Mouse (Mus musculus): ENCODE results near the gene Nfkbil1. TPM values are rescaled to one million over a fixed set of nuclear protein-coding genes. Genes with fewer than 3 reads are reported as not detected.

Nfkbil1 gene
- polyA plus RNA-seq, 3 experiments from 2014 or later = 1.7 to 3.3 (median 1.9) TPM

DNA sequence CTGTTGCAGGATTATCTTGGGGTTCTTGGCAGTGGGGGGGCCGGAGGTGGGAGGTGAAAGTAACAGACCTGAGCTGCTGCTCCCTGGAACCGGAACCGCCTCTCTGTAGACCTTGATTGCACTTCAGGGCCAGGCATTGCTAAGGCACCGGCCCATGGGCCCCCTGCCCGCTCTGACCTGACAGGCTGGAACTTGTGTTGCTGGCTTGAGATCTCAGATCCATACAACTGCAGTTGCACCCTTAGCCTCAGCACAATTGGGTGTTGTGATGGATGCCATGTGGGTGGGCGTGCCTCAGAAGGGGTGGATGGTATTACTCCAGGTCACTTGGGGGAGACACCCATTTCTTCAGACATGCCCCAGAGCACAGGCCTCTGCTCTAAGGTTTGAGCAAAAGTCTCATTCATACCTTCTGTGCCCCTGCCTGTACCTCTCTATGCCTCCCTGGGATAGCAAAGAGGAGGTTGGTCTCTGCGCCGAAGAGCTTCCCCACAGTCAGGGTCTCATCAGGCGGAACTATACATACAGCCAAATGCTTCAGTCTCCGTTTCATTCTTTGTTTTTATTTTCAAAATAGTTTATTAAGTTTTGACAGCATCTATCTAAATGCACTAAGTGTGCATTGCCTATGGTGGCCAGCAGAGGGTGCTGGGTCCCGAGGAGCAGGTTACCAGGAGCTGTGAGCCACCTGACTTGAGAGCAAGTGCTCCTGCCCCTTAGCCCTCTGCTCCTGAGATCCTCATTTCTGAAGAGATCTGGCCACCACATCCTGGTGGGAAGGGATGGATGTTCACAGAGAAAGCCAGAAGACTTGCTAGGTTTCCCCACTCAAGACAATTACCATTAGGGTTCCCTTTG is 18.9 kb upstream of the Nfkbil1 start:
- ATAC-seq = peak; percentile 32

GRCm38 (mm10) chr17:35253293-35254093 is 17.9 kb upstream of the Nfkbil1 start:
- ATAC-seq = no peak

GRCm38 (mm10) chr17:35252619-35253292 is 17.2 kb upstream of the Nfkbil1 start:
- no peak for ATAC-seq

- no peak for ATAC-seq
These were observed 16.4 kb upstream of the Nfkbil1 start for GRCm38 (mm10) chr17:35251981-35252380.

GRCm38 (mm10) chr17:35251162-35251719 is 15.6 kb upstream of the Nfkbil1 start:
- ATAC-seq = no peak

- ATAC-seq = no peak
These were observed 14.9 kb upstream of the Nfkbil1 start for GRCm38 (mm10) chr17:35250348-35251120.

DNA sequence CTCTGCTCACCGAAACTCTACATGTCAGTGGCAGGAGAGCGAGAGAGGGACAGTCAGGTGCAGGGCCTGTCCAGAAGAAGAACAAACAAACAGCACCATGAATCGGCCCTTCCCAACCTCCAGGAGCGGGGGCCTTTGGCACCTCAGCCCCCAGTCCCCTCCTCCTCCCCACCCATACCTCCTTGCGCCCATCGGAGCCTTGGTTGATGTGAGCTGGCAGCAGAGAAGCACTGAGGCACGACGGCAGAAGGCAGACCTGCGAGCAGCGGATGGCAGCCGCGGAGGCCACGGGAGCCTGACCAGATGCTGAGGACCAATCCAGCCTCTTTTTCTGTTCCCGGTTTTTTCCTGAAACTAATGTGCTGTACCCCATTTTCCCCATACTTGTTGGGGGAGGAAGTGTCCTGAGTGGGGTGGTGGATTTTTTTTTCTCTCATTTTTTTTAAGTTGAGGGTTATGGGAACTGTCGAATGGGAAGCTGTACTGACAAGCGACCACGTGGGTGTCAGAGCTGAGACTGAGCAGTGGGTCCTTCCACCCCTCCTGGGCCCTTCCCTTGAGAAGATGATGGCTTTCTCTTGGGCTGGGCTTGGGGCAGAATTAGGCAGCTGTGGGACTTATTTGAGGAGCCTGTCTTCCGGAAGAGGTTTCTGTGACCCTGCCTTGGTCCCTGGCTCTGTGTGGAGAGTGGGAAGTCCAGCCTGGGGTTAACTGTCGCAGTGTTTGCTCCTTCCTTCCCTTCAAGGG is 14.0 kb upstream of the Nfkbil1 start:
- ATAC-seq = no peak

GRCm38 (mm10) chr17:35248986-35249385 is 13.4 kb upstream of the Nfkbil1 start:
- ATAC-seq = no peak

GRCm38 (mm10) chr17:35247144-35247543 is 11.6 kb upstream of the Nfkbil1 start:
- ATAC-seq = no peak

DNA sequence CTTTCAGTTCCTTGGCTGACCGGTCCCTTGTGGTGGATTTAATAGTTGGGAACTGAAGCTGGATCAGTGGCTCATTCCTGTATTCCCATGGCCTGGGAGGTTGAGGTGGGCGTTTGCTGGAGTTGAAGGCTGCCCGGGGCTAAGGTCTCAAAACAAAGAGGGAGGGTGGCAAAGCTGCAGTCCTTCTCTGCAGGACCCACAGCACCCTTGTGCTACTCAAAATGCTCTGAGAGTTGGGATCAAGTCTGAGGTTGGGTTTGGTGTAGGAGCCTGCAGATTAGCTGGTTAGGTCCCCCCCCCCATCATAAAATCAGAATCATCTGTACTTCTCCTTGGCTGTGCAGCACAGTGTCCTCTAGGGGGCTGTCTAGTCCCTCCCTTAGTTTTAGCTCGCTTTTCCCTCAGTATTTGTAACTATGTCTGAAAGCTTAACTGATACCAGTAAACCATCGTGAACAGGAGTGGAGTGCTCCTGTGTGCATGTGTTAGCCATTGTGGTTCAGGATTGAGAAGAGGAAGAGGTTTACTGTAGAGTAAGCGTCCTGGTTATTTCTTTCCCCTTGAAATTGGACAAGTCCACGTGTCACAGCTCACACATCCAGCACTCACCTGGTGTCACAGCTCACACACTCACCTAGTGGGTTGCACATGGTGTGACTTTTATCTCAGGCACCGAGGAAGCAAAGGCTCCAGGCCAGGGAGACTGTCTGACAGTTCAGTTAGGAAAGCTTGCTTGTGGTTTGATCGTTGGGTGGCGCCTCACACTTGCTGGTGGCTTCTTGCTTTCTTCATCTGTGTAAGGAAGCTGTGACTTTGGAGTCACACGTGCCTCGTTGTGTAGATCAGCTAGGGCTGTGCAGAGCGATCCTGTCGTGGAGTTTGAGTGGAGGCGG is 10.4 kb upstream of the Nfkbil1 start:
- no peak for ATAC-seq

DNA sequence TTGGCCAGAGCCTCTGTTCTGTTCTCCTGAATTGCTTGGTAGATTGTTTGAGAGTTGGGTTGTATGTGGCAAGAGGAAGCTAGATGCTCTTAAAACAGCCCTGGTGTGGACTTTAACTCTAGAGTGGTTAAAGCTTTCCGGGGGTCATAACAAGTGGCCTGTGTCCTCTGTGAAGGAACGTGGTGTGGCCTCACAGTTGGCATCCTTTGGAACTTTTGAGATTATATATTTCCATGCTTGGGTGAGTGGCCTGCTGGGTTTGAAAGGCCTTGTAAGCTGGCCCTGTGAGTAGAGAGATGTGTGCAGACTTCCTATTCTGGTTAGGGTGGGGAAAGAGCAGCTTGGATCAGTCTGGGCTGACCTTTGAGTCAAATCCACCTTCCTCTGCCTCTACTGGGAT is 9.4 kb upstream of the Nfkbil1 start:
- ATAC-seq = no peak

- no peak for ATAC-seq
These were observed 7.5 kb upstream of the Nfkbil1 start for GRCm38 (mm10) chr17:35243086-35243485.

GRCm38 (mm10) chr17:35242015-35242941 is 6.7 kb upstream of the Nfkbil1 start:
- ATAC-seq = peak; percentile 43

- peak; percentile 68 for ATAC-seq
These were observed 5.9 kb upstream of the Nfkbil1 start, which contains the start of gene Ddx39b for GRCm38 (mm10) chr17:35241305-35242014. Gene Ddx39b (plus strand): TSS chr17:35241746.

DNA sequence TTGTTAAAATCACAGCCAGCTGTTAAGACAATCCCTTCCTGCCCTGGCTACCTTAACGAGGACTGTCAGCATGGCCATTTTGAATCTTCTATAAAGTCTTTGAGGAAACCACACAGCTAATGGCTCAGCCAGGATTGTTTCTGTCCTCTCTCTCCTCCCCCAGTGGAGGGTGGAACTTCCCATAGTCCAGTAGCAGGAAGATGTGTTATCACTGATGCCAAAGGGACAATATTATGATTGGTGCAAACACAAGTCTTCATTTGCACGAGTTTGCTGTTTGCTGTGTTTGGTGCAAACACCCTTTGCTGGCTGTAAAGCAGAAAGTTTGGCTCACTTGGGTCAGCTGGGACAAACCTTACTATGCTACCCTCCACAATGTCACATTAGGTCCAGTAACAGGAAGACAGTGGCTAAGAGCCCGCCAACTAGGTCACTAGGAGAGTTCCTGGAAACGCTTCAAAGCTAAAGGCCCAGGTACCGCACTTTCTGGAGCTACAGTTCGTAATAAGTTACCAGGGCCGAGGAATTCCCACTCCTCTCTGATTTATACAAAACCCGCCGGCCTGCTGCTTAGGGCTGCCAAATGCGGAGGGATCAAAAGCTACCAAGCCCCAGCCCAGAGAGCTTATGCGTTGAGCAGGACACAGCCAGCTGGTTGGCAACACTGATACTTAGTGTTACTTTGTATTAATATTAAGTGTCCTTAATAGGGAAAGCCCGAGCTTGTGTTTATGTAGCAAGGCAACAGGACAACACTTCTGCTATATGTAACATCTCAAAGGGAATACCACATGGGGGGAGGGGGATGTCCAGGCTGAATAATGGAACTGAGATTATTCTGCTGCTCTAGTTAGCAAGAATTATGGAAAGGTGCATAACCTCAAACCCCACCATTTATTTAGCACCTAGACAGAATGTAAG is 5.1 kb upstream of the Nfkbil1 start:
- ATAC-seq = no peak

DNA sequence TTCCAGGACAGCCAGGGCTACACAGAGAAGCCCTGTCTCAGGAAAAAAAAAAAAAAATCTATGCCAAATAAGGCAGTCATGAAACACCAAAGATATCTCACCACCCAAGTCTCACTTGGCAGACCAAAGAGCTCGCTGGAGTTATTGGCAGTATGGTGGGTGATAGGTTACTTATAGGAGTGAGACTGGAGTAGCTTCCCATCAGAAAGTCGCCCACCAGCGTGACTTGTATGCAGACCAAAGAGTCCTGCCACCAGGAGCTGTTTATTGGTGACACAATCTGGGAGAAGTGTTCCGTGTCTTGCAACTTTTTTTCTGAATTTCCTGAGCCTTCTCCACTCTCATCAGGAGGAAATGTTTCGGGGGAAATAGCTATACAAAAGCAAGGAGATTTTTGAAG is 4.1 kb upstream of the Nfkbil1 start:
- ATAC-seq = no peak

- no peak for ATAC-seq
These were observed 1.9 kb upstream of the Nfkbil1 start for GRCm38 (mm10) chr17:35237504-35237903.

Measured in inflammation-experienced regulatory T-cells, adult 6 months (primary cell).